Mouse (Mus musculus): ENCODE data around the gene Tas2r143. TPM values are rescaled to one million over a fixed set of nuclear protein-coding genes. Genes with fewer than 3 reads are reported as not detected.

Gene Tas2r143
- polyA plus RNA-seq, 1 experiment, result 0.13 TPM

DNA sequence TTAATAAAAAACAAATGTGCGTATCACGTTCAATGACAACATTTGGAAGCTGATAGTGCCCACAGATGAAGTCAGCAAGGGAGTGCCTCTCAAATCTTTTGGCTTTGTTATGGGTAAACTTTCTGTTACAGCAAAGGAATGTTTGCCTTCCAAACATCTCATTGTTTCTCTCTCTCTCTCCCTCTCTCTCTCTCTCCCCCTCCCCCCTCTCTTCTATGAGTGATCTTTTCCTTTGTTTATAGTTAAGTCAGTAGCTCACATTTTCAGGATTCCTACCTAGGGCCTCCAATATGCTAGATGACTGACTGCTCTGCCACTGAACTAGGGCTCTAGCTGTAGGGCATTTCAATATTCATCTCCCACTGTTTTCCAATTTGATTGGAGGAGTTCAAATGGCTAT, 44.5 kb downstream of the Tas2r143 start:
- H3K36me3 ChIP-seq (ENCODE audit: control insufficient read depth, insufficient read depth, low read length), result no peaks in the 10 kb centered on the region
- no peaks in the 10 kb centered on the region for H3K4me1 ChIP-seq (ENCODE audit: control insufficient read depth, insufficient read depth, insufficient read length)
- H3K27me3 ChIP-seq (ENCODE audit: control insufficient read depth, insufficient read depth, low read length), result no peaks in the 10 kb centered on the region
- no peak overlapping the region for H3K27ac ChIP-seq (ENCODE audit: insufficient read depth, low read length)
- WGBS, result 91% methylated on average over 2 of the region's 2 CpGs
- no peak for DNase-seq (ENCODE audit: low read depth in 1 of 2, low spot score in 2 of 2)
- no peak overlapping the region for H3K4me3 ChIP-seq (ENCODE audit: extremely low read depth, insufficient read depth, insufficient read length)
- no peak for TF ChIP-seq CTCF (IDR thresholded peaks at IDR 0.05; ENCODE audit: extremely low read depth, insufficient read depth, insufficient read length, insufficient replicate concordance)
- TF ChIP-seq POLR2A (IDR thresholded peaks at IDR 0.05; ENCODE audit: low read depth, low read length), result no peak

DNA sequence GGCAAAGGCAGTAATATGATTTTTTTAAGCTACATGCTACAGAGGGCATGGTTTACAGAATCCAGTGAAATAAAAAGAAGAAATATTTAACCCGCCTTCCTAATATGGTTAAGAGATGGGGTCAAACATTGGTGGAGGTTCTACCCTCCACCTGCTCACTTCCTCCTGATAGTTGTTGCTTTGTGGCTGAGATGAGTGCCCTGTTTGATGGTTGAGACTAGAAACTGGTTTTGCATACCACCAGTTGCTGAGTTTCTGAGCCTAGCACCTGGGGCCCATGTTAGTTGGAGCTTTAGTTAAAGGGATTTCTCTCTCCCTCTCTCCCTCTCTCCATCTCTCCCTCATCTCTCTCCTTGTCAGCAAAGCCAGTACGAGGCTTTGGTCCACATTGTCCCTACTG, 47.3 kb downstream of the Tas2r143 start:
- DNase-seq (ENCODE audit: low read depth in 1 of 2, low spot score in 2 of 2), result no peak
- Histone ChIP-seq H3K27ac (ENCODE audit: insufficient read depth, low read length) (no peak overlapping the region), H3K4me1 (ENCODE audit: control insufficient read depth, insufficient read depth, insufficient read length) (no peaks in the 10 kb centered on the region), H3K36me3 (ENCODE audit: control insufficient read depth, insufficient read depth, low read length) (no peaks in the 10 kb centered on the region), H3K4me3 (ENCODE audit: extremely low read depth, insufficient read depth, insufficient read length) (no peak overlapping the region), H3K27me3 (ENCODE audit: control insufficient read depth, insufficient read depth, low read length) (no peaks in the 10 kb centered on the region)
- WGBS, result 72% methylated on average over 2 of the region's 2 CpGs
- TF ChIP-seq POLR2A (IDR thresholded peaks at IDR 0.05; ENCODE audit: low read depth, low read length) (no peak), CTCF (IDR thresholded peaks at IDR 0.05; ENCODE audit: extremely low read depth, insufficient read depth, insufficient read length, insufficient replicate concordance) (no peak)

Other genes starting within 250 kb of the Tas2r143 start
- not detected in 2 replicates for gene Tas2r144, start 184.9 kb upstream of the Tas2r143 start, polyA plus RNA-seq (2012; rRNA removed)
- 4.1 and 4.6 TPM in 2 replicates for gene Gstk1, start 154.3 kb upstream of the Tas2r143 start, polyA plus RNA-seq (2012; rRNA removed)
- gene Tmem139, start 138.3 kb upstream of the Tas2r143 start, polyA plus RNA-seq (2012; rRNA removed), result not detected in 2 replicates
- 32.2 and 33.6 TPM in 2 replicates for gene Casp2, start 135.3 kb upstream of the Tas2r143 start, polyA plus RNA-seq (2012; rRNA removed)
- gene Clcn1, start 113.6 kb upstream of the Tas2r143 start, polyA plus RNA-seq (2012; rRNA removed), result 0.18 and 0.26 TPM in 2 replicates
- gene Fam131b, start 75.6 kb upstream of the Tas2r143 start, polyA plus RNA-seq (2012; rRNA removed), result 0.06 and 0.15 TPM in 2 replicates
- gene Zyx, start 50.6 kb upstream of the Tas2r143 start, polyA plus RNA-seq (2012; rRNA removed), result 184 and 228 TPM in 2 replicates
- gene Epha1, start 27.0 kb upstream of the Tas2r143 start, polyA plus RNA-seq (2012; rRNA removed), result 0.18 and 0.19 TPM in 2 replicates
- 0.07 and 0.13 TPM in 2 replicates for gene Tas2r135, start 5.2 kb downstream of the Tas2r143 start, polyA plus RNA-seq (2012; rRNA removed)
- 0.09 TPM in 1 of 2 replicates, not detected in the other for gene Tas2r126, start 34.3 kb downstream of the Tas2r143 start, polyA plus RNA-seq (2012; rRNA removed)
- not detected in 2 replicates for gene Olfr458, start 65.0 kb downstream of the Tas2r143 start, polyA plus RNA-seq (2012; rRNA removed)
- not detected in 2 replicates for gene Olfr457, start 76.1 kb downstream of the Tas2r143 start, polyA plus RNA-seq (2012; rRNA removed)
- gene Olfr456, start 87.0 kb downstream of the Tas2r143 start, polyA plus RNA-seq (2012; rRNA removed), result 0.09 TPM in 1 of 2 replicates, not detected in the other
- gene Olfr455, start 147.3 kb downstream of the Tas2r143 start, polyA plus RNA-seq (2012; rRNA removed), result not detected in 2 replicates
- not detected in 2 replicates for gene Tcaf3, start 197.5 kb downstream of the Tas2r143 start, polyA plus RNA-seq (2012; rRNA removed)
- gene Tcaf2, start 245.0 kb downstream of the Tas2r143 start, polyA plus RNA-seq (2012; rRNA removed), result 0.27 and 0.49 TPM in 2 replicates

Data from spleen, adult 2 months (tissue).